Mouse (Mus musculus): ENCODE results near the gene Cdc42bpb. TPM values are rescaled to one million over a fixed set of nuclear protein-coding genes. Genes with fewer than 3 reads are reported as not detected.

Cdc42bpb gene
- polyA plus RNA-seq, 1 experiment from 2014 or later = 18.7 TPM

- H3K27ac ChIP-seq (replicated peaks) = no peak overlapping the region
- WGBS = 51% methylated on average over 4 of the region's 4 CpGs
- peaks cover 5% of the 10 kb centered on the region; the same call in 1 of the 2 replicates for H3K36me3 ChIP-seq (ENCODE audit: control insufficient read depth, insufficient read depth, low read length)
- H3K4me1 ChIP-seq (replicated peaks; ENCODE audit: control insufficient read depth, insufficient read depth) = no peaks in the 10 kb centered on the region
- no peaks in the 10 kb centered on the region for H3K9me3 ChIP-seq (ENCODE audit: control insufficient read depth, low read length)
- H3K27me3 ChIP-seq (ENCODE audit: control insufficient read depth, insufficient read depth, low read length) = peaks cover 13% of the 10 kb centered on the region
- DNase-seq (ENCODE audit: low spot score) (no peak), ATAC-seq (ENCODE audit: low FRiP score, low TSS enrichment) (0 out of 2 replicates have a peak, but pooled peaks have one; percentile 11)
- H3K4me3 ChIP-seq (ENCODE audit: low read depth, low read length) = no peak overlapping the region
- no peak overlapping the region for H3K4me2 ChIP-seq (replicated peaks; ENCODE audit: low read depth)
- H3K9ac ChIP-seq (ENCODE audit: low read length) = no peak overlapping the region
- TF ChIP-seq EP300 (optimal IDR thresholded peaks at IDR 0.05) = no peak
- no peak for TF ChIP-seq CTCF (IDR thresholded peaks at IDR 0.05; ENCODE audit: low read depth)
Measured at GRCm38 (mm10) chr12:111267673-111268325, 109.7 kb downstream of the Cdc42bpb start.

GRCm38 (mm10) chr12:111266592-111266991 is 110.9 kb downstream of the Cdc42bpb start:
- ATAC-seq (ENCODE audit: low FRiP score, low TSS enrichment) = no peak
- peaks cover 5% of the 10 kb centered on the region; the same call in 1 of the 2 replicates for H3K36me3 ChIP-seq (ENCODE audit: control insufficient read depth, insufficient read depth, low read length)
- WGBS = 84% methylated on average over 12 of the region's 12 CpGs

GRCm38 (mm10) chr12:111265212-111265611 is 112.3 kb downstream of the Cdc42bpb start:
- TF ChIP-seq EP300 (optimal IDR thresholded peaks at IDR 0.05) (no peak), CTCF (IDR thresholded peaks at IDR 0.05; ENCODE audit: low read depth) (no peak)

More at GRCm38 (mm10) chr12:111266592-111266991, 110.9 kb downstream of the Cdc42bpb start:
- DNase-seq (ENCODE audit: low spot score) = no peak
- Histone ChIP-seq H3K4me2 (replicated peaks; ENCODE audit: low read depth) (no peak overlapping the region), H3K27me3 (ENCODE audit: control insufficient read depth, insufficient read depth, low read length) (peaks cover 9% of the 10 kb centered on the region), H3K4me3 (ENCODE audit: low read depth, low read length) (no peak overlapping the region), H3K27ac (replicated peaks) (no peak overlapping the region), H3K9ac (ENCODE audit: low read length) (no peak overlapping the region), H3K4me1 (replicated peaks; ENCODE audit: control insufficient read depth, insufficient read depth) (no peaks in the 10 kb centered on the region), H3K9me3 (ENCODE audit: control insufficient read depth, low read length) (no peaks in the 10 kb centered on the region)
- TF ChIP-seq EP300 (optimal IDR thresholded peaks at IDR 0.05) (no peak), CTCF (IDR thresholded peaks at IDR 0.05; ENCODE audit: low read depth) (no peak)

GRCm38 (mm10) chr12:111263650-111264049 is 113.9 kb downstream of the Cdc42bpb start:
- Histone ChIP-seq H3K4me1 (replicated peaks; ENCODE audit: control insufficient read depth, insufficient read depth) (no peaks in the 10 kb centered on the region), H3K27me3 (ENCODE audit: control insufficient read depth, insufficient read depth, low read length) (no peaks in the 10 kb centered on the region), H3K27ac (replicated peaks) (no peak overlapping the region), H3K9me3 (ENCODE audit: control insufficient read depth, low read length) (no peaks in the 10 kb centered on the region), H3K36me3 (ENCODE audit: control insufficient read depth, insufficient read depth, low read length) (peaks cover 5% of the 10 kb centered on the region; the same call in 1 of the 2 replicates), H3K4me3 (ENCODE audit: low read depth, low read length) (no peak overlapping the region), H3K9ac (ENCODE audit: low read length) (no peak overlapping the region), H3K4me2 (replicated peaks; ENCODE audit: low read depth) (no peak overlapping the region)
- ATAC-seq (ENCODE audit: low FRiP score, low TSS enrichment) (no peak), DNase-seq (ENCODE audit: low spot score) (no peak)
- no peak for TF ChIP-seq EP300 (optimal IDR thresholded peaks at IDR 0.05)
- TF ChIP-seq CTCF (IDR thresholded peaks at IDR 0.05; ENCODE audit: low read depth) = no peak
- 95% methylated on average over 16 of the region's 16 CpGs for WGBS

More at GRCm38 (mm10) chr12:111265212-111265611, 112.3 kb downstream of the Cdc42bpb start:
- Histone ChIP-seq H3K9me3 (ENCODE audit: control insufficient read depth, low read length) (no peaks in the 10 kb centered on the region), H3K36me3 (ENCODE audit: control insufficient read depth, insufficient read depth, low read length) (peaks cover 5% of the 10 kb centered on the region; the same call in 1 of the 2 replicates), H3K27me3 (ENCODE audit: control insufficient read depth, insufficient read depth, low read length) (no peaks in the 10 kb centered on the region), H3K4me3 (ENCODE audit: low read depth, low read length) (no peak overlapping the region), H3K4me2 (replicated peaks; ENCODE audit: low read depth) (no peak overlapping the region), H3K4me1 (replicated peaks; ENCODE audit: control insufficient read depth, insufficient read depth) (no peaks in the 10 kb centered on the region), H3K27ac (replicated peaks) (no peak overlapping the region), H3K9ac (ENCODE audit: low read length) (no peak overlapping the region)
- DNase-seq (ENCODE audit: low spot score) = no peak
- ATAC-seq (ENCODE audit: low FRiP score, low TSS enrichment) = no peak
- 71% methylated on average over 5 of the region's 5 CpGs for WGBS

GRCm38 (mm10) chr12:111251227-111251626 is 126.3 kb downstream of the Cdc42bpb start:
- no peak overlapping the region for H3K27ac ChIP-seq (replicated peaks)
- no peak overlapping the region for H3K4me2 ChIP-seq (replicated peaks; ENCODE audit: low read depth)
- TF ChIP-seq CTCF (IDR thresholded peaks at IDR 0.05; ENCODE audit: low read depth) (peak; percentile 52), EP300 (optimal IDR thresholded peaks at IDR 0.05) (no peak)
- WGBS = 63% methylated on average over 9 of the region's 9 CpGs
- no peaks in the 10 kb centered on the region for H3K9me3 ChIP-seq (ENCODE audit: control insufficient read depth, low read length)
- H3K4me1 ChIP-seq (replicated peaks; ENCODE audit: control insufficient read depth, insufficient read depth) = no peaks in the 10 kb centered on the region
- no peaks in the 10 kb centered on the region for H3K27me3 ChIP-seq (ENCODE audit: control insufficient read depth, insufficient read depth, low read length)
- ATAC-seq (ENCODE audit: low FRiP score, low TSS enrichment) (no peak), DNase-seq (ENCODE audit: low spot score) (no peak)
- H3K36me3 ChIP-seq (ENCODE audit: control insufficient read depth, insufficient read depth, low read length) = peaks cover 7% of the 10 kb centered on the region; the same call in 1 of the 2 replicates
- no peak overlapping the region for H3K9ac ChIP-seq (ENCODE audit: low read length)
- H3K4me3 ChIP-seq (ENCODE audit: low read depth, low read length) = no peak overlapping the region

GRCm38 (mm10) chr12:111250116-111250515 is 127.4 kb downstream of the Cdc42bpb start:
- ATAC-seq (ENCODE audit: low FRiP score, low TSS enrichment) = no peak
- TF ChIP-seq EP300 (optimal IDR thresholded peaks at IDR 0.05) = no peak
- TF ChIP-seq CTCF (IDR thresholded peaks at IDR 0.05; ENCODE audit: low read depth) = no peak
- 89% methylated on average over 8 of the region's 8 CpGs for WGBS

More at GRCm38 (mm10) chr12:111250116-111250515, 127.4 kb downstream of the Cdc42bpb start:
- Histone ChIP-seq H3K27me3 (ENCODE audit: control insufficient read depth, insufficient read depth, low read length) (no peaks in the 10 kb centered on the region), H3K4me2 (replicated peaks; ENCODE audit: low read depth) (no peak overlapping the region), H3K27ac (replicated peaks) (no peak overlapping the region), H3K36me3 (ENCODE audit: control insufficient read depth, insufficient read depth, low read length) (peaks cover 7% of the 10 kb centered on the region; the same call in 1 of the 2 replicates), H3K4me1 (replicated peaks; ENCODE audit: control insufficient read depth, insufficient read depth) (no peaks in the 10 kb centered on the region), H3K4me3 (ENCODE audit: low read depth, low read length) (no peak overlapping the region), H3K9me3 (ENCODE audit: control insufficient read depth, low read length) (no peaks in the 10 kb centered on the region), H3K9ac (ENCODE audit: low read length) (no peak overlapping the region)
- DNase-seq (ENCODE audit: low spot score) = no peak

Data from stomach, postnatal 0 days (tissue).